In genomic region chr1:190834201-190834907, GRCm38 (mm10) we compare ENCODE assay signal across 27 mouse cellular contexts.
DNase-seq lines count a peak whose midpoint lies in the region; ATAC-seq and TF ChIP-seq lines count a peak whose summit lies in the region.
"Had no signal": no experiment of that assay in that cellular context is flagged by ENCODE, and none has a peak within 500 bp of the region (broad histone marks: within the 10 kb centered on the region; RNA-seq: fewer than 3 reads in every experiment).

No protein-coding gene starts in this region.

- peak overlapping the region; percentile 1; the same call in 1 of the 2 replicates for H3K9ac ChIP-seq in liver, adult 2 months (ENCODE audit: low read depth, low read length)
- H3K9ac ChIP-seq in liver, embryonic 12.5 days: no peak overlapping the region
- no peak overlapping the region for H3K9ac ChIP-seq in forebrain, embryonic 12.5 days
- H3K9ac ChIP-seq: intestine, embryonic 15.5 days; kidney, embryonic 15.5 days; liver, embryonic 14.5 days; neural tube, embryonic 15.5 days had no signal

- H3K27me3 ChIP-seq in liver, adult 2 months (ENCODE audit: control insufficient read depth, insufficient read depth, low read length): no peaks in the 10 kb centered on the region
- H3K27me3 ChIP-seq in liver, embryonic 12.5 days (replicated peaks): no peaks in the 10 kb centered on the region
- no peaks in the 10 kb centered on the region for H3K27me3 ChIP-seq in small intestine, adult 2 months (ENCODE audit: control insufficient read depth, insufficient read depth, low read length)
- H3K27me3 ChIP-seq in forebrain, embryonic 12.5 days: no peaks in the 10 kb centered on the region
- H3K27me3 ChIP-seq: CH12.LX; intestine, embryonic 15.5 days; kidney, embryonic 15.5 days; neural tube, embryonic 15.5 days had no signal

- no peaks in the 10 kb centered on the region for H3K36me3 ChIP-seq in liver, adult 2 months (ENCODE audit: control insufficient read depth, insufficient read depth, low read length)
- peaks cover 8% of the 10 kb centered on the region; the same call in 1 of the 2 replicates for H3K36me3 ChIP-seq in liver, embryonic 12.5 days
- peaks cover 3% of the 10 kb centered on the region; the same call in 1 of the 2 replicates for H3K36me3 ChIP-seq in small intestine, adult 2 months (ENCODE audit: control insufficient read depth, insufficient read depth, low read length)
- H3K36me3 ChIP-seq in forebrain, embryonic 12.5 days (replicated peaks): peaks cover 9% of the 10 kb centered on the region
- H3K36me3 ChIP-seq: intestine, embryonic 15.5 days had no signal

- no peak for ATAC-seq in liver, embryonic 12.5 days
- ATAC-seq in forebrain, embryonic 12.5 days (ENCODE audit: low FRiP score): no peak
- ATAC-seq: hindbrain, embryonic 16.5 days; intestine, embryonic 15.5 days had no signal

- no peaks in the 10 kb centered on the region for H3K9me3 ChIP-seq in liver, embryonic 12.5 days (replicated peaks)
- no peaks in the 10 kb centered on the region for H3K9me3 ChIP-seq in forebrain, embryonic 12.5 days
- H3K9me3 ChIP-seq: embryonic facial prominence, embryonic 10.5 days; G1E; heart, embryonic 10.5 days; hindbrain, embryonic 10.5 days; intestine, embryonic 15.5 days; kidney, embryonic 15.5 days; neural tube, embryonic 15.5 days had no signal

- H3K4me3 ChIP-seq in liver, adult 2 months (ENCODE audit: insufficient read depth, low read depth, low read length): no peak overlapping the region
- no peak overlapping the region for H3K4me3 ChIP-seq in liver, embryonic 12.5 days
- no peak overlapping the region for H3K4me3 ChIP-seq in small intestine, adult 2 months (ENCODE audit: low read depth, low read length)
- H3K4me3 ChIP-seq in forebrain, embryonic 12.5 days (replicated peaks): no peak overlapping the region
- H3K4me3 ChIP-seq: embryonic facial prominence, embryonic 10.5 days; heart, embryonic 10.5 days; hindbrain, embryonic 10.5 days; intestine, embryonic 15.5 days; kidney, embryonic 15.5 days; neural tube, embryonic 15.5 days had no signal

- H3K79me2 ChIP-seq in liver, adult 2 months (ENCODE audit: control insufficient read depth, insufficient read depth, low read length): peaks cover 2% of the 10 kb centered on the region; the same call in 1 of the 2 replicates

- no peak for TF ChIP-seq POLR2A in liver, adult 2 months (IDR thresholded peaks at IDR 0.05; ENCODE audit: extremely low read depth, insufficient read depth, low read length)
- TF ChIP-seq POLR2A in small intestine, adult 2 months (IDR thresholded peaks at IDR 0.05; ENCODE audit: low read depth, low read length): no peak

- no peak for TF ChIP-seq CTCF in liver, adult 2 months (IDR thresholded peaks at IDR 0.05; ENCODE audit: low read depth, low read length)
- no peak for TF ChIP-seq CTCF in small intestine, adult 2 months (IDR thresholded peaks at IDR 0.05; ENCODE audit: extremely low read depth, insufficient read length, insufficient replicate concordance, low read depth, low read length)

- no peak overlapping the region for H3K4me2 ChIP-seq in liver, embryonic 12.5 days
- H3K4me2 ChIP-seq in forebrain, embryonic 12.5 days: no peak overlapping the region
- H3K4me2 ChIP-seq: intestine, embryonic 15.5 days; kidney, embryonic 15.5 days; midbrain, embryonic 11.5 days; neural tube, embryonic 15.5 days had no signal

- peaks cover 22% of the 10 kb centered on the region for H3K4me1 ChIP-seq in liver, adult 2 months (ENCODE audit: control insufficient read depth, insufficient read depth, low read length)
- peaks cover 5% of the 10 kb centered on the region; the same call in 1 of the 2 replicates for H3K4me1 ChIP-seq in liver, embryonic 12.5 days
- peaks cover 10% of the 10 kb centered on the region; the same call in 1 of the 2 replicates for H3K4me1 ChIP-seq in small intestine, adult 2 months (ENCODE audit: control insufficient read depth, insufficient read depth, insufficient read length, low read length)
- no peaks in the 10 kb centered on the region for H3K4me1 ChIP-seq in forebrain, embryonic 12.5 days
- H3K4me1 ChIP-seq: embryonic facial prominence, embryonic 10.5 days; intestine, embryonic 15.5 days; kidney, embryonic 15.5 days; neural tube, embryonic 15.5 days had no signal

- DNase-seq in liver, adult 2 months (ENCODE audit: extremely low read depth, low read depth, low spot score): peak; percentile 82
- peak; percentile 7 to 24 for DNase-seq in urinary bladder, postnatal 36 days (ENCODE audit: low spot score in 2 of 2)
- no peak for DNase-seq in urinary bladder, postnatal 10 days (ENCODE audit: low spot score)
- DNase-seq in cerebellum, postnatal 25 days: no peak
- DNase-seq: adrenal gland, postnatal 36 days; B cell, adult 2 months; cerebellum, adult 11 months; cerebellum, adult 9-11 months; kidney, postnatal 36 days; layer of hippocampus, postnatal 36 days; lung, postnatal 14 days; right cerebral cortex, adult 18-20 months; right cerebral cortex, postnatal 4 days had no signal

- peak overlapping the region; percentile 21 for H3K27ac ChIP-seq in liver, adult 2 months (replicated peaks; ENCODE audit: insufficient read depth, low read depth, low read length)
- H3K27ac ChIP-seq in liver, embryonic 12.5 days: no peak overlapping the region
- 0 out of 2 replicates have a peak overlapping the region, but pooled peaks have one; percentile 8 for H3K27ac ChIP-seq in small intestine, adult 2 months (ENCODE audit: insufficient read depth, low read depth, low read length)
- H3K27ac ChIP-seq in forebrain, embryonic 12.5 days: no peak overlapping the region
- H3K27ac ChIP-seq: embryonic facial prominence, embryonic 10.5 days; heart, embryonic 10.5 days; hindbrain, embryonic 10.5 days; intestine, embryonic 15.5 days; kidney, embryonic 15.5 days; liver, embryonic 14.5 days; neural tube, embryonic 15.5 days had no signal

- WGBS in liver, adult 2 months: 22% methylated on average over 7 of the region's 7 CpGs
- WGBS in liver, embryonic 12.5 days (ENCODE audit: insufficient replicate concordance): 65% methylated on average over 7 of the region's 7 CpGs
- 77% methylated on average over 7 of the region's 7 CpGs for WGBS in small intestine, adult 2 months
- 83% methylated on average over 7 of the region's 7 CpGs for WGBS in forebrain, embryonic 12.5 days

Comparison
In these comparisons a context has a peak if more than half of its experiments do, and no peak if none do; other contexts are left out.
1. DNase-seq: peak in liver, adult 2 months (single experiment) and urinary bladder, postnatal 36 days (2 of 2); none in urinary bladder, postnatal 10 days (single experiment) and cerebellum, postnatal 25 days (0 of 2).
2. H3K27ac ChIP-seq: peak in liver, adult 2 months (single experiment) and small intestine, adult 2 months (single experiment); none in liver, embryonic 12.5 days (single experiment) and forebrain, embryonic 12.5 days (single experiment).